Mouse (Mus musculus): ENCODE measurements around the gene Rhoh. TPM values are rescaled to one million over a fixed set of nuclear protein-coding genes. Genes with fewer than 3 reads are reported as not detected.

The Rhoh gene
- total RNA-seq, 2 experiments from 2014 or later: 0.26 to 0.31 TPM

GRCm38 (mm10) chr5:65846958-65847357, 14.1 kb upstream of the Rhoh start:
- intact Hi-C loops (cut with DNase I): no loop called here
- Histone ChIP-seq H3K27ac (peak overlapping the region; percentile 46; the same call in 1 of the 2 replicates), H3K4me3 (no peak overlapping the region)
- DNase-seq: no peak
- no peak for TF ChIP-seq CTCF (IDR thresholded peaks at IDR 0.05)

GRCm38 (mm10) chr5:65847656-65848055, 13.4 kb upstream of the Rhoh start:
- Histone ChIP-seq H3K4me3 (no peak overlapping the region), H3K27ac (no peak overlapping the region)
- no peak for TF ChIP-seq CTCF (IDR thresholded peaks at IDR 0.05)
- intact Hi-C loops (cut with DNase I): no loop called here
- DNase-seq: no peak

- Histone ChIP-seq H3K27ac (no peak overlapping the region), H3K4me3 (peak overlapping the region; percentile 32)
- TF ChIP-seq CTCF (IDR thresholded peaks at IDR 0.05): no peak
- DNase-seq: no peak
- intact Hi-C loops (cut with DNase I): no loop called here
Observed at GRCm38 (mm10) chr5:65850765-65851164, 10.2 kb upstream of the Rhoh start.

- intact Hi-C loops (cut with DNase I): no loop called here
- no peak for TF ChIP-seq CTCF (IDR thresholded peaks at IDR 0.05)
- DNase-seq: no peak
- Histone ChIP-seq H3K4me3 (no peak overlapping the region), H3K27ac (no peak overlapping the region)
Observed at GRCm38 (mm10) chr5:65854786-65855191, 6.2 kb upstream of the Rhoh start.

GRCm38 (mm10) chr5:65855571-65855970, 5.4 kb upstream of the Rhoh start:
- no peak overlapping the region for H3K27ac ChIP-seq
- no peak for DNase-seq
- intact Hi-C loops (cut with DNase I): no loop called here
- no peak for TF ChIP-seq CTCF (IDR thresholded peaks at IDR 0.05)
- no peak overlapping the region for H3K4me3 ChIP-seq

GRCm38 (mm10) chr5:65856591-65857411, 4.2 kb upstream of the Rhoh start:
- DNase-seq: no peak
- intact Hi-C loops (cut with DNase I): no loop called here
- H3K4me3 ChIP-seq: no peak overlapping the region
- no peak for TF ChIP-seq CTCF (IDR thresholded peaks at IDR 0.05)
- H3K27ac ChIP-seq: no peak overlapping the region

- no peak for TF ChIP-seq CTCF (IDR thresholded peaks at IDR 0.05)
- Histone ChIP-seq H3K4me3 (no peak overlapping the region), H3K27ac (no peak overlapping the region)
- no peak for DNase-seq
- intact Hi-C loops (cut with DNase I): no loop called here
Observed at GRCm38 (mm10) chr5:65857935-65858334, 3.1 kb upstream of the Rhoh start.

GRCm38 (mm10) chr5:65858355-65858754, 2.7 kb upstream of the Rhoh start:
- intact Hi-C loops (cut with DNase I): no loop called here
- DNase-seq: no peak
- H3K27ac ChIP-seq: peak overlapping the region; percentile 46; the same call in 1 of the 2 replicates

GRCm38 (mm10) chr5:65858898-65859297, 2.1 kb upstream of the Rhoh start:
- peak; percentile 40 for DNase-seq
- intact Hi-C loops (cut with DNase I): no loop called here
- no peak for TF ChIP-seq CTCF (IDR thresholded peaks at IDR 0.05)
- Histone ChIP-seq H3K27ac (peak overlapping the region; percentile 46), H3K4me3 (peak overlapping the region; percentile 23; the same call in 1 of the 2 replicates)

More at GRCm38 (mm10) chr5:65858355-65858754, 2.7 kb upstream of the Rhoh start:
- H3K4me3 ChIP-seq: no peak overlapping the region
- no peak for TF ChIP-seq CTCF (IDR thresholded peaks at IDR 0.05)

- intact Hi-C loops (cut with DNase I): no loop called here
- no peak for TF ChIP-seq CTCF (IDR thresholded peaks at IDR 0.05)
- Histone ChIP-seq H3K27ac (peak overlapping the region; percentile 46), H3K4me3 (no peak overlapping the region)
- DNase-seq: no peak
Observed at GRCm38 (mm10) chr5:65859396-65859795, 1.6 kb upstream of the Rhoh start.

GRCm38 (mm10) chr5:65860281-65861000, 572 bp upstream of the Rhoh start:
- peak; percentile 30 for DNase-seq
- Histone ChIP-seq H3K27ac (no peak overlapping the region; the same call in 1 of the 2 replicates), H3K4me3 (no peak overlapping the region)
- intact Hi-C loops (cut with DNase I): no loop called here
- no peak for TF ChIP-seq CTCF (IDR thresholded peaks at IDR 0.05)

- H3K27ac ChIP-seq: no peak overlapping the region
- no peak for DNase-seq
- no peak overlapping the region for H3K4me3 ChIP-seq
- no peak for TF ChIP-seq CTCF (IDR thresholded peaks at IDR 0.05)
- intact Hi-C loops (cut with DNase I): no loop called here
Observed at GRCm38 (mm10) chr5:65862217-65862927, 1.4 kb downstream of the Rhoh start.

GRCm38 (mm10) chr5:65863349-65863749, 2.3 kb downstream of the Rhoh start:
- intact Hi-C loops (cut with DNase I): no loop called here
- H3K4me3 ChIP-seq: peak overlapping the region; percentile 53
- peak overlapping the region; percentile 57 for H3K27ac ChIP-seq
- no peak for TF ChIP-seq CTCF (IDR thresholded peaks at IDR 0.05)
- DNase-seq: peak; percentile 46
